Mouse (Mus musculus) small intestine, adult 2 months (tissue): ENCODE measurements around the gene Aif1.

Source experiments
- CTCF ChIP-seq: fragments of 200-500 bp; IDR thresholded peaks from 2 replicates; pipeline ENCODE4 v1.5.1; 2012; ENCODE audit warnings: low read depth, mild to moderate bottlenecking, control low read depth, inconsistent platforms, low read length, moderate library complexity, mixed read lengths; ENCODE audit not compliant: insufficient replicate concordance, insufficient read length; ENCODE audit errors: extremely low read depth
- POLR2A ChIP-seq: fragments of 200-500 bp; IDR thresholded peaks from 2 replicates; pipeline ENCODE4 v1.6.1; 2012; ENCODE audit warnings: low read depth, mild to moderate bottlenecking, control low read depth, inconsistent platforms, low read length, moderate library complexity

DNA sequence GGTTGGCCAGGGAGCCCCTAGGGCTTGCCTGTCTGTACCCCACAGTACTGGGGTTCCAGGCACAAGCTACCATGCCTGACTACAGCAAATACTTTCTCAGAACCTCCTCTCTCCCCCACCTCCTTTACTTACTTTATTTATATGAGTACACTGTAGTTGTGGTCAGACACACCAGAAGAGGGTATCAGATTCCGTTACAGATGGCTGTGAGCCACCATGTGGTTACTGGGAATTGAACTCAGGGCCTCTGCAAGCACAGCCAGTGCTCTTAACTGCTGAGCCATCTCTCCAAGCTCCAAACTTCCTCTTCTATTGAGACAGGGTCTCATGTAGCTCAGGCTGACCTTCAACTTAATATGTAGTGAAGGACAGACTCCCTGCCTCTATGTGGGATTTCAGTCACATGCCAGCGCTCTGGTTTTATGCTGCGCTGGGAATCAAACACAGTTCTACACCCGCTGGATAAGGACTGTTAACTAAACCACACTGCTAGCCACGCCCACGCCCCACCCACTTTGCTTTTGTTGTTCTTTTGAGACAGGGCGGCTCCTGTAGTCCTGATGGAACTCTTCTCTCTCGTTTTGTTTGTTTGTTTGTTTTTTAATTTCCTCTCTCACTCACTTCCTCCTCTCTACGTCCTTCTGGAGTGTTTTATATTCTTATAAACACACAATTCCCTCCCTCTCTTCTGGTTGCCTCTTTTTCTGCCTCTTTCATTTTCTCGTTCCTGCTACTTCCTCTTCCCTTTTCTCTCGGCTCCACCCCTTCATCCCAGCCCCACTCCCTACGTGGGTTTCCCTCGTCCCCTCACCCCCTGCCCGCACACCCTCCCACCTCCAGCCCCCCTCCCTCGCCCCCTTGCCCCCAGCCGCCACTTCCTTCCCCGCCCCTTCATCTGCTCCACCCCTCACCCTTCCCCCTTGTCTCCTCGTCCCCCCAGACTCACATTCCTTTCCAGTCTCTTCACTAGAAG is 10.1 kb upstream of the Aif1 start:
- TF ChIP-seq POLR2A (no peak), CTCF (no peak)
